In genomic region chr2:165286361-165287201, GRCm38 (mm10) we compare ENCODE assay signal across 8 mouse cellular contexts. TPM values are rescaled to one million over a fixed set of nuclear protein-coding genes. Genes with fewer than 3 reads are reported as not detected.
A peak's percentile ranks its signal among the peaks of the same experiment; 100 is the strongest.
DNase-seq lines count a peak whose midpoint lies in the region; ATAC-seq and TF ChIP-seq lines count a peak whose summit lies in the region.

No protein-coding gene starts in this region.

- TF ChIP-seq POLR2A in kidney, adult 2 months (IDR thresholded peaks at IDR 0.05; ENCODE audit: low read depth, low read length) = no peak

- 45% methylated on average over 18 of the region's 18 CpGs for WGBS in kidney, adult 2 months
- WGBS in forebrain, postnatal 0 days = 65% methylated on average over 18 of the region's 18 CpGs
- 70% methylated on average over 18 of the region's 18 CpGs for WGBS in limb, embryonic 11.5 days
- WGBS in midbrain, embryonic 13.5 days = 75% methylated on average over 18 of the region's 18 CpGs

- peak overlapping the region; percentile 79 for H3K4me2 ChIP-seq in forebrain, postnatal 0 days (ENCODE audit: low read depth)
- H3K4me2 ChIP-seq in limb, embryonic 11.5 days (ENCODE audit: low read depth, severe bottlenecking) = peak overlapping the region; percentile 87
- peak overlapping the region; percentile 98 for H3K4me2 ChIP-seq in midbrain, embryonic 13.5 days (replicated peaks)

- H3K4me3 ChIP-seq in kidney, adult 2 months (ENCODE audit: insufficient read depth, low read depth, low read length) = peak overlapping the region; percentile 77
- peak overlapping the region; percentile 65 for H3K4me3 ChIP-seq in forebrain, postnatal 0 days (ENCODE audit: low read depth, low read length)
- peak overlapping the region; percentile 83 for H3K4me3 ChIP-seq in limb, embryonic 11.5 days (ENCODE audit: low read depth, low read length)
- peak overlapping the region; percentile 77 for H3K4me3 ChIP-seq in midbrain, embryonic 13.5 days (replicated peaks)

- H3K27me3 ChIP-seq in kidney, adult 2 months (replicated peaks; ENCODE audit: control insufficient read depth, insufficient read depth, low read length) = no peaks in the 10 kb centered on the region
- H3K27me3 ChIP-seq in forebrain, postnatal 0 days (ENCODE audit: insufficient read depth, low read length) = no peaks in the 10 kb centered on the region
- no peaks in the 10 kb centered on the region for H3K27me3 ChIP-seq in limb, embryonic 11.5 days (ENCODE audit: control insufficient read depth, insufficient read depth, low read length)
- H3K27me3 ChIP-seq in midbrain, embryonic 13.5 days = no peaks in the 10 kb centered on the region

- H3K27ac ChIP-seq in kidney, adult 2 months (ENCODE audit: insufficient read depth, low read depth, low read length) = no peak overlapping the region
- H3K27ac ChIP-seq in forebrain, postnatal 0 days (ENCODE audit: low read depth, low read length) = no peak overlapping the region
- H3K27ac ChIP-seq in limb, embryonic 11.5 days (replicated peaks; ENCODE audit: low read depth, low read length) = no peak overlapping the region
- H3K27ac ChIP-seq in midbrain, embryonic 13.5 days = no peak overlapping the region

- DNase-seq in kidney, adult 2 months = no peak
- no peak for DNase-seq in kidney, postnatal 14 days
- DNase-seq in MN1 (ENCODE audit: low spot score) = peak; percentile 60
- DNase-seq in forebrain, postnatal 0 days = no peak
- no peak for DNase-seq in limb, embryonic 11.5 days (ENCODE audit: low spot score)
- DNase-seq in telencephalon, adult 2 months (ENCODE audit: low read depth, low spot score) = peak; percentile 39
- DNase-seq in gastrocnemius, postnatal 14 days = no peak

- ATAC-seq in forebrain, postnatal 0 days = no peak
- no peak for ATAC-seq in limb, embryonic 11.5 days (ENCODE audit: insufficient number of reproducible peaks, low FRiP score, low TSS enrichment, low read depth)
- no peak for ATAC-seq in midbrain, embryonic 13.5 days

- intact Hi-C loops in gastrocnemius, postnatal 14 days (cut with DNase I; ENCODE audit: low total_unique reads) = no loop called here

- no peaks in the 10 kb centered on the region for H3K9me3 ChIP-seq in forebrain, postnatal 0 days (ENCODE audit: low read length)
- H3K9me3 ChIP-seq in limb, embryonic 11.5 days (ENCODE audit: control insufficient read depth, low read length) = no peaks in the 10 kb centered on the region
- H3K9me3 ChIP-seq in midbrain, embryonic 13.5 days = no peaks in the 10 kb centered on the region

- H3K9ac ChIP-seq in forebrain, postnatal 0 days = peak overlapping the region; percentile 64
- H3K9ac ChIP-seq in limb, embryonic 11.5 days (ENCODE audit: low read length) = peak overlapping the region; percentile 72
- H3K9ac ChIP-seq in midbrain, embryonic 13.5 days (replicated peaks) = peak overlapping the region; percentile 78

- TF ChIP-seq CTCF in kidney, adult 2 months (conservative IDR thresholded peaks at IDR 0.05; ENCODE audit: insufficient read depth, insufficient read length, low read depth, low read length) = no peak
- TF ChIP-seq CTCF in forebrain, postnatal 0 days (IDR thresholded peaks at IDR 0.05; ENCODE audit: low read depth) = no peak

- peaks cover 14% of the 10 kb centered on the region for H3K4me1 ChIP-seq in kidney, adult 2 months (ENCODE audit: control insufficient read depth, insufficient read depth, low read length)
- H3K4me1 ChIP-seq in forebrain, postnatal 0 days (ENCODE audit: insufficient read depth) = peaks cover 15% of the 10 kb centered on the region
- peaks cover 16% of the 10 kb centered on the region; the same call in 1 of the 2 replicates for H3K4me1 ChIP-seq in limb, embryonic 11.5 days (ENCODE audit: control insufficient read depth, insufficient read depth, low read length)
- H3K4me1 ChIP-seq in midbrain, embryonic 13.5 days (replicated peaks) = peaks cover 44% of the 10 kb centered on the region

- no peaks in the 10 kb centered on the region; the same call in 1 of the 2 replicates for H3K36me3 ChIP-seq in kidney, adult 2 months (ENCODE audit: control insufficient read depth, insufficient read depth, low read length)
- H3K36me3 ChIP-seq in forebrain, postnatal 0 days (ENCODE audit: insufficient read depth) = peaks cover 23% of the 10 kb centered on the region
- H3K36me3 ChIP-seq in limb, embryonic 11.5 days (ENCODE audit: control insufficient read depth, insufficient read depth, low read length) = peaks cover under 1% of the 10 kb centered on the region; the same call in 1 of the 2 replicates
- peaks cover 39% of the 10 kb centered on the region for H3K36me3 ChIP-seq in midbrain, embryonic 13.5 days

RNA-seq across cellular contexts. Expression of gene Slc35c2, which starts 1.1 kb away (rescaled TPM):
- 64.1 and 69.8 TPM in 2 replicates for polyA plus RNA-seq in kidney, adult 2 months (2012; rRNA removed)
- total RNA-seq in forebrain, postnatal 0 days (2014; rRNA removed) = 66.9 and 85.8 TPM in 2 replicates
- polyA plus RNA-seq in forebrain, postnatal 0 days (2015; fragmentation: Nextera tagmentation; extraction: Ambion mirVana) = 62.7 and 65.8 TPM in 2 replicates
- polyA plus RNA-seq in limb, embryonic 11.5 days (2014; fragmentation: Nextera tagmentation; extraction: Ambion mirVana) = 41.5 and 41.9 TPM in 2 replicates
- 69.6 and 73.8 TPM in 2 replicates for polyA plus RNA-seq in midbrain, embryonic 13.5 days (2015; fragmentation: Nextera tagmentation; extraction: Ambion mirVana)
- 10 to 100 TPM; 16.4 to 16.8 TPM for total RNA-seq in gastrocnemius, postnatal 14 days (2021)

RNA-seq across cellular contexts. Expression of gene Elmo2, which starts 39.7 kb away (rescaled TPM):
- polyA plus RNA-seq in kidney, adult 2 months (2012; rRNA removed) = 56.3 and 59.9 TPM in 2 replicates
- total RNA-seq in forebrain, postnatal 0 days (2014; rRNA removed) = 78.8 and 80.9 TPM in 2 replicates
- polyA plus RNA-seq in forebrain, postnatal 0 days (2015; fragmentation: Nextera tagmentation; extraction: Ambion mirVana) = 68.6 and 84.5 TPM in 2 replicates
- polyA plus RNA-seq in limb, embryonic 11.5 days (2014; fragmentation: Nextera tagmentation; extraction: Ambion mirVana) = 85.4 and 86.0 TPM in 2 replicates
- 91.6 and 98.6 TPM in 2 replicates for polyA plus RNA-seq in midbrain, embryonic 13.5 days (2015; fragmentation: Nextera tagmentation; extraction: Ambion mirVana)
- 10 to 100 TPM; 16.7 to 19.6 TPM for total RNA-seq in gastrocnemius, postnatal 14 days (2021)

RNA-seq across cellular contexts. Expression of gene Cdh22, which starts 51.9 kb away (rescaled TPM):
- polyA plus RNA-seq in kidney, adult 2 months (2012; rRNA removed) = 0.05 and 0.19 TPM in 2 replicates
- 11.5 and 24.6 TPM in 2 replicates for total RNA-seq in forebrain, postnatal 0 days (2014; rRNA removed)
- polyA plus RNA-seq in forebrain, postnatal 0 days (2015; fragmentation: Nextera tagmentation; extraction: Ambion mirVana) = 7.1 and 10.4 TPM in 2 replicates
- polyA plus RNA-seq in limb, embryonic 11.5 days (2014; fragmentation: Nextera tagmentation; extraction: Ambion mirVana) = 1.1 TPM in 2 replicates
- polyA plus RNA-seq in midbrain, embryonic 13.5 days (2015; fragmentation: Nextera tagmentation; extraction: Ambion mirVana) = 10.4 and 15.7 TPM in 2 replicates
- total RNA-seq in gastrocnemius, postnatal 14 days (2021) = under 1 TPM; 0.13 to 0.18 TPM

Comparison
In these comparisons a context has a peak if more than half of its experiments do, and no peak if none do; other contexts are left out.
1. DNase-seq: peak in MN1 (single experiment) and telencephalon, adult 2 months (single experiment); none in kidney, adult 2 months (single experiment), kidney, postnatal 14 days (single experiment), forebrain, postnatal 0 days (single experiment), limb, embryonic 11.5 days (single experiment) and gastrocnemius, postnatal 14 days (single experiment).
2. Peak in every context shown above with its lines, with median percentiles within 50 percentile points of each other: H3K4me3 ChIP-seq, H3K4me2 ChIP-seq and H3K9ac ChIP-seq.